Mouse (Mus musculus): ENCODE measurements around the gene Ptov1. TPM values are rescaled to one million over a fixed set of nuclear protein-coding genes. Genes with fewer than 3 reads are reported as not detected.

Gene Ptov1
- total RNA-seq, 2 experiments from 2014 or later, result 189 to 196 TPM

DNA sequence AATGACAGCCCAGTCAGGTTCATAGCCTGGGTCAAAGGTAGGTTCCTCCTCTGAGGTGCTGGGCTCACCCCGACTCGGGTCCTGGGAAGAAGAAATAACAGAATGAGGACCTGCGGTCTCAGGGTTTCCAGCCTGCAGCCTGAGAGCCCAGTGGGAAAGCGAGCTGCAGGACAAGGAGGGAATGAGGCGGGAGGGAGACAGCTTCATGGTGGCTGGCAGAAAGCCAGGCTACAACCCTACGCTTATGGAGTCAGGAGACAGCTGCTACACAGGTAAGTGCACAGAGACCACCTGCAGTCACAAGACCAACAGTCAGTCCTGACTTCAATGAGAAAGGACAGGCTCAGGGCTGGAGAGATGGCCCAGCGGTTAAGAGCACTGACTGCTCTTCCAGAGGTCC is 22.8 kb downstream of the Ptov1 start:
- DNase-seq, result no peak
- intact Hi-C loops (cut with DNase I), result no loop called here

GRCm38 (mm10) chr7:44845006-44845405 is 24.6 kb downstream of the Ptov1 start:
- intact Hi-C loops (cut with DNase I), result no loop called here
- DNase-seq, result no peak

GRCm38 (mm10) chr7:44841825-44842463 is 27.6 kb downstream of the Ptov1 start:
- intact Hi-C loops (cut with DNase I), result no loop called here
- no peak for DNase-seq

- no peak for DNase-seq
- intact Hi-C loops (cut with DNase I), result no loop called here
These were observed 29.2 kb downstream of the Ptov1 start for GRCm38 (mm10) chr7:44840426-44840825.

DNA sequence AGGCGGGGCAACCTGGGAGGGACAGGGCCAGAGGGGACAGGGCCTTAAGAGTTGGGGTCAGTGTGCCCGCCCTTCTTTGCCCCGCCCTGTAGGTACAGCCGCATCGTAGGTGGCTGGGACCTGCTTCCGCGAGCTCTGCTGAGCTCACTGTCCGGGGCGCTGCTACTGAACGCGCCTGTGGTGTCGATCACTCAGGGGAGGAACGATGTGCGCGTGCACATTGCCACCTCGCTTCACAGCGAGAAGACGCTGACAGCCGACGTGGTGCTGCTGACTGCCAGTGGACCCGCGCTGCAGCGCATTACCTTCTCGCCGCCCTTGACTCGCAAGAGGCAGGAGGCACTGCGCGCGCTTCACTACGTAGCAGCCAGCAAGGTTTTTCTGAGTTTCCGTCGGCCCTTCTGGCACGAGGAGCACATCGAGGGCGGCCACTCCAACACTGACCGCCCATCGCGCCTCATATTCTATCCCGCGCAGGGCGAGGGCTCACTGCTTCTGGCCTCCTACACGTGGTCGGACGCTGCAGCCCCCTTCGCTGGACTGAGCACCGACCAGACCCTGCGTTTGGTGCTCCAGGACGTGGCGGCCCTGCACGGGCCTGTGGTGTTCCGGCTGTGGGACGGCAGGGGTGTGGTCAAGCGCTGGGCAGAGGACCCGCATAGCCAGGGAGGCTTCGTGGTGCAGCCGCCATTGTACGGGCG is 29.9 kb downstream of the Ptov1 start:
- intact Hi-C loops (cut with DNase I), result no loop called here
- peak; percentile 58 to 59 for DNase-seq

DNA sequence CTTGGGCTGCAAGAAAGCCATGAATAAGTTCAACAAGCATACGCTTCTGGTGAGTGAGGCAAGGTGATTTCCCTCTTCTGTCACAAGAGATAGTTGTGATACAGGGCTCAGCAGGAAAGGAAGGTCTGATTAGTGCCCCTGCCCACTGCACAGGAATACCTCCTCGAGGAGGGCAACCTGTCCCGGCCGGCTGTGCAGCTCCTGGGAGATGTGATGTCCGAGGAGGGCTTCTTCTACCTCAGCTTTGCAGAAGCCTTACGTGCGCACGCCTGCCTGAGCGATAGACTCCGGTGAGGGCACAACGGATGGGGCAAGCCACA is 30.5 kb downstream of the Ptov1 start:
- intact Hi-C loops (cut with DNase I), result no loop called here
- DNase-seq, result no peak

DNA sequence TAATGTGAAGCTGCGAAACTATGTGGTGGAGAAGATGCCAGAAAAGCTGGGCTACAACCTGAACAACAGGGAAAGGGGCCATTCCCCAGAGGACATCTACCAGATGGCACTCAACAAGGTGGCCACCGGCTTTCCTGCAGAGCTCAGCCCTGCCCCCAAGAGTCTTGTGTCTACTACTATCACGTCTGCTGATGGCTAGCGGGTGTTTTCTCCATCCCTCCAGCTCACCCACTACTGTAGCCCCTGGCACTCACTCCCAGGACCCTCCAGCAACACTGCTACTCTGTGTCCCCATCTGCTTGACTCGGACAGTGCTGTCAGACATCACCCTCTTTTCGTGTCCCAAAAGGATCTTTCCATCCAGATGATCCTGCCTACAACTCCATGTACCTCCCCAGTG is 31.5 kb downstream of the Ptov1 start:
- intact Hi-C loops (cut with DNase I), result no loop called here

GRCm38 (mm10) chr7:44836423-44837053 is 33.0 kb downstream of the Ptov1 start:
- DNase-seq, result no peak
- intact Hi-C loops (cut with DNase I), result no loop called here

More for the DNA sequence above, 31.5 kb downstream of the Ptov1 start:
- DNase-seq, result no peak

DNA sequence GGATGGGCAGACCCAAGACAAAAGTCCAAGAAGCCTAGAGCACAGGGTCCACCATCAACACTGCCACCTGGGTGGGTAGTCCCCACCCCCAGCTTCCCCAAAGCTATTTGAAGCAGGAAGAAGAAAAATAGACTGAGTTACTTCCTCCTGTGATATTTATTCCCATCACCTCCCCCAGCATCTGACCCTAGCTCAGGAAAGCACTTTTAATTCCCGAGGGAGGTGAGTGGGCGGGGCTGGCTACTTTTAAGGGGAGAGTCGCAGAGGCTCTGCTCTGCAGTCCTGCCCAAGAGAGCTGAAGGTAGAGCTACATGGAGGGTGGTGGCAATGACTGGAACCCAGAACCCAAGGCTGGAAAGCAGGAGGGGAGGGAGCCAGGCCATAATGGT is 33.6 kb downstream of the Ptov1 start:
- DNase-seq, result no peak
- intact Hi-C loops (cut with DNase I), result no loop called here

- intact Hi-C loops (cut with DNase I), result no loop called here
These were observed 34.1 kb downstream of the Ptov1 start for GRCm38 (mm10) chr7:44835373-44836015.

DNA sequence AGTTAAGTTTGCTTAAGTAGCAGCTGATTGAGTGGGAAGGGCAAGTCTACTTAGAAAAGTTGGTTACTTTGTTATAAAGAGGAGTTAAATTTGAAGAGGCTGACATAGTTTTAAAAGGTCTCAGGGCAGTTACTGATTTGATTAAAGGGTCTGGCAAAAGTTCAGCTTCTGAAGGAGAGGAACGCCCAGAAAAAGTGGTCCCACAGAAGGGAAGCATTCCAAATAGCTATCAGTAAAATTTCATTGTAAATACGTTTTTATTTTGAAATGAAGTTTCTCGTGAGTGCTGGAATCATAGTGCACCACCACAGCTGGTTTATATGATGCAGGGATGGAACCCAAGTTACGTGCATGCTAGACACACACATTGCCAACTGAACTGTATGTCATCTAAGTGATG is 36.8 kb downstream of the Ptov1 start:
- no peak for DNase-seq
- intact Hi-C loops (cut with DNase I), result no loop called here

More at GRCm38 (mm10) chr7:44835373-44836015, 34.1 kb downstream of the Ptov1 start:
- DNase-seq, result no peak

DNA sequence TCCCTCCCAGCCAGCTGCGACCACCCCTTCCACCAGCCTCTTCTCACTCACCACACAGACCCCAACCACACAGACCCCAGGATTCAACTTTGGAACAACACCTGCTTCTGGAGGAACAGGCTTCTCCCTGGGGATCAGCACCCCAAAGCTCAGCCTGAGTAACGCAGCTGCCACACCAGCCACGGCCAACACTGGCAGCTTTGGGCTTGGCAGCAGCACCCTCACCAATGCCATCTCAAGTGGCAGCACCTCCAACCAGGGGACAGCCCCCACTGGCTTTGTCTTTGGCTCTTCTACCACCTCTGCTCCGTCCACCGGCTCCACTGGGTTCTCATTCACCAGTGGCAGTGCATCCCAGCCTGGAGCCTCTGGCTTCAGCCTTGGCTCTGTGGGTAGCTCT is 40.9 kb downstream of the Ptov1 start:
- DNase-seq, result no peak
- intact Hi-C loops (cut with DNase I), result loop anchor here (5.0 kb wide), 1 partner anchor 181 kb away; no protein-coding TSS in a partner anchor

GRCm38 (mm10) chr7:44826771-44827170 is 42.8 kb downstream of the Ptov1 start:
- intact Hi-C loops (cut with DNase I), result loop anchor here (5.0 kb wide), 1 partner anchor 179 kb away; no protein-coding TSS in a partner anchor

GRCm38 (mm10) chr7:44824872-44825271 is 44.7 kb downstream of the Ptov1 start:
- intact Hi-C loops (cut with DNase I), result loop anchor here (5.0 kb wide), 2 partner anchors 98 to 178 kb away; no protein-coding TSS in a partner anchor
- DNase-seq, result peak; percentile 84 to 92

More at GRCm38 (mm10) chr7:44826771-44827170, 42.8 kb downstream of the Ptov1 start:
- no peak for DNase-seq

- intact Hi-C loops (cut with DNase I), result loop anchor here (5.0 kb wide), 1 partner anchor 96 kb away; no protein-coding TSS in a partner anchor
- no peak for DNase-seq
These were observed 46.2 kb downstream of the Ptov1 start for GRCm38 (mm10) chr7:44823409-44823808.

DNA sequence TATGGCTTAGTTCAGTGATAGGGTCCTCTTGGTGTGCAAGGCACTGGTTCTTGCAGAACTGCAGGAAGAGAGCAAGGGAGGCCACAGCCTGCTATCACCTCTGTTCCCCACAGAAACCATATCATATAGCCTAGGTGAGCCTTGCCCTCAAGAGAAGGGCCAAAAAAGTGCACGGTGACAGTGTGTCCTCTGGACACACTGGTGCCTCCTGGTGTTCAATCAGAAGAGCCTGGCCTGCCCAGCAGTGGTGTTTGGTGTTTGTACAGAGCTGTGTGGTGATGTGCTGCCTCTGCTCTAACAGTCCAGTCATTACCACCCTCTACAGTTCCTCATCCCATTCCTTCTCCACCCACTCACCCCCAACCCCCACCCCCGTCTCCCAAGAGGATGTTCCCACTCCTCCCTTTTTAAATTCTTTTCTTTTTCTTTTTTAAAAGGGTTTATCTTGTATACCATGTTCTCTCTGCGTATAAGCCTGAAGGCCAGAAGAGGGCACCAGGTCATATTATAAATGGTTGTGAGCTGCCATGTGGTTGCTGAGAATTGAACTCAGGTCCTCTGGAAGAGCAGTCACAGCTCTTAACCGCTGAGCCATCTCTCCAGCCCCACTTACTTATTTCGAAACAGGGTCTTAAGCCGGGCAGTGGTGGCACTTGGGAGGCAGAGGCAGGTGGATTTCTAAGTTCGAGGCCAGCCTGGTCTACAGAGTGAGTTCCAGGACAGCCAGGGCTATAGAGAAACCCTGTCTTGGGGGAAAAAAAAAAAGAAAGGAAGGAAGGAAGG is 47.7 kb downstream of the Ptov1 start:
- intact Hi-C loops (cut with DNase I), result loop anchor here (5.0 kb wide), 1 partner anchor 95 kb away; no protein-coding TSS in a partner anchor
- DNase-seq, result no peak

- peak in 1 of 2 experiments; percentile 1 for DNase-seq
- intact Hi-C loops (cut with DNase I), result loop anchor here (5.0 kb wide), 1 partner anchor 93 kb away; no protein-coding TSS in a partner anchor
These were observed 49.1 kb downstream of the Ptov1 start for GRCm38 (mm10) chr7:44820525-44820924.

DNA sequence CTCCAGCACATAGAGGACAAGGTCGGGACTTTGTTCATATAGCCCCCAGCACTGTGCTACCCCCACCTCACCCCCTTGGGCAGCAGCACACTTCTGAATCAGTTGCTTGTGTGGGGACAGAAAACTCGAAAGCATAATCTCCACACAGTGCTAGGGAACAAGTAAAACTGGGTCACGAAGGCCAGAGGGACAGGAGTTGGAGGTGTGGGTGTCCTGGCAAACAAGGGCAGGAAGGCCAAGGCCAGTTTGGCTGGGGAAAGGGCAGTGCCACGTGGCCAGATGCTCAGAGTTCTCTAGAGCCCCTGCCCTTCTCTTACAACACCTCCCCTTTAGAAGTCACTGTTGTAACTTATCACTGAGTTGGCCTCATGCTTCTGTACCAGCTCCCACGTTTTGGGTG is 49.7 kb downstream of the Ptov1 start:
- intact Hi-C loops (cut with DNase I), result loop anchor here (5.0 kb wide), 1 partner anchor 93 kb away; no protein-coding TSS in a partner anchor
- peak in 1 of 2 experiments; percentile 22 for DNase-seq

- no peak for DNase-seq
- intact Hi-C loops (cut with DNase I), result no loop called here
These were observed 50.2 kb downstream of the Ptov1 start for GRCm38 (mm10) chr7:44819391-44819790.

- peak; percentile 67 to 71 for DNase-seq
- intact Hi-C loops (cut with DNase I), result no loop called here
These were observed 50.8 kb downstream of the Ptov1 start for GRCm38 (mm10) chr7:44818751-44819235.

Data from heart, postnatal 10 days (tissue).